In the genomic region with DNA sequence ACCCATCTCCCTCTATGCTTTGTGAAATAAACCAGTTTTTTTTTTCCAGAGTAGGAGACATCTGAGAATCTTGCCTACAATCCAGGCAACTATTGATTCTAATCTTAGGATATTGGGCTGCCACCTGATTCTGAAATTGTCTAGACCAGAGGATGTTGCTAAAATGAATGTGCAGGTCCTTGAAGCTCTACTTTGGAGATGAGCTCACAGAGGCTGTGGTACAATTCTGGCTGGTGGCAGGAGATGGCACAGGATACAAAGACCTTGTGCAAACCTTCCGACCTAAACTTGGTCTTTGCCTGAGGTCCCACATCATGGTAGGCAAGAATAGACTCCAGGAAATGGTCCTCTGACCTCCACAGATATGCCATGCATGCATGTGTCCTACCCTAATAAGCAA, we compare ENCODE assay signal across 9 mouse cellular contexts. TPM values are rescaled to one million over a fixed set of nuclear protein-coding genes. Genes with fewer than 3 reads are reported as not detected.
DNase-seq lines count a peak whose midpoint lies in the region; ATAC-seq and TF ChIP-seq lines count a peak whose summit lies in the region.
"Had no signal": no experiment of that assay in that cellular context is flagged by ENCODE, and none has a peak within 500 bp of the region (broad histone marks: within the 10 kb centered on the region; RNA-seq: fewer than 3 reads in every experiment).

No protein-coding gene starts in this region.

- H3K4me1 ChIP-seq in forebrain, embryonic 15.5 days = peaks cover 16% of the 10 kb centered on the region
- no peaks in the 10 kb centered on the region for H3K4me1 ChIP-seq in forebrain, postnatal 0 days (ENCODE audit: insufficient read depth)
- H3K4me1 ChIP-seq in megakaryocyte, embryonic 14.5 days = peaks cover 86% of the 10 kb centered on the region
- peaks cover 12% of the 10 kb centered on the region for H3K4me1 ChIP-seq in hindbrain, embryonic 12.5 days

- no peak for DNase-seq in forebrain, postnatal 0 days
- peak; percentile 51 for DNase-seq in naive thymus-derived CD4-positive, alpha-beta T cell, adult 2 months (ENCODE audit: low read depth)
- no peak for DNase-seq in left cerebral cortex, postnatal 25 days (ENCODE audit: low spot score in 2 of 2)
- DNase-seq in gastrocnemius, adult 18-20 months (ENCODE audit: low spot score) = no peak

- intact Hi-C loops in left cerebral cortex, postnatal 25 days (cut with DNase I) = no loop called here

- H3K9ac ChIP-seq in forebrain, embryonic 15.5 days (replicated peaks) = no peak overlapping the region
- no peak overlapping the region for H3K9ac ChIP-seq in forebrain, postnatal 0 days
- H3K9ac ChIP-seq in hindbrain, embryonic 12.5 days = no peak overlapping the region

- 85% methylated on average over 1 of the region's 1 CpGs for WGBS in forebrain, embryonic 15.5 days
- WGBS in forebrain, postnatal 0 days = 79% methylated on average over 1 of the region's 1 CpGs
- WGBS in hindbrain, embryonic 12.5 days = 79% methylated on average over 1 of the region's 1 CpGs

- H3K36me3 ChIP-seq in forebrain, embryonic 15.5 days = no peaks in the 10 kb centered on the region
- H3K36me3 ChIP-seq in forebrain, postnatal 0 days (ENCODE audit: insufficient read depth) = no peaks in the 10 kb centered on the region
- H3K36me3 ChIP-seq in megakaryocyte, embryonic 14.5 days (replicated peaks; ENCODE audit: low read length) = peaks cover 88% of the 10 kb centered on the region
- H3K36me3 ChIP-seq in hindbrain, embryonic 12.5 days = no peaks in the 10 kb centered on the region

- ATAC-seq in forebrain, embryonic 15.5 days (replicated peaks) = no peak
- no peak for ATAC-seq in forebrain, postnatal 0 days
- ATAC-seq in megakaryocyte, adult 5-6 weeks (ENCODE audit: poor library complexity, severe bottlenecking) = no peak
- no peak for ATAC-seq in hindbrain, embryonic 12.5 days (ENCODE audit: low FRiP score)

- 0 out of 2 replicates have a peak overlapping the region, but pooled peaks have one; percentile 53 for H3K27ac ChIP-seq in forebrain, embryonic 15.5 days (replicated peaks)
- H3K27ac ChIP-seq in forebrain, postnatal 0 days (ENCODE audit: low read depth, low read length) = no peak overlapping the region
- H3K27ac ChIP-seq in hindbrain, embryonic 12.5 days = no peak overlapping the region

- no peak for TF ChIP-seq CTCF in forebrain, postnatal 0 days (IDR thresholded peaks at IDR 0.05; ENCODE audit: low read depth)

- H3K27me3 ChIP-seq in forebrain, embryonic 15.5 days = peaks cover 7% of the 10 kb centered on the region
- no peaks in the 10 kb centered on the region for H3K27me3 ChIP-seq in forebrain, postnatal 0 days (ENCODE audit: insufficient read depth, low read length)
- no peaks in the 10 kb centered on the region for H3K27me3 ChIP-seq in megakaryocyte, embryonic 14.5 days (replicated peaks)
- peaks cover 19% of the 10 kb centered on the region for H3K27me3 ChIP-seq in hindbrain, embryonic 12.5 days
- H3K27me3 ChIP-seq: CH12.LX had no signal

- H3K4me3 ChIP-seq in forebrain, embryonic 15.5 days = peak overlapping the region; percentile 57; the same call in 1 of the 2 replicates
- H3K4me3 ChIP-seq in forebrain, postnatal 0 days (ENCODE audit: low read depth, low read length) = no peak overlapping the region
- peak overlapping the region; percentile 98 for H3K4me3 ChIP-seq in megakaryocyte, embryonic 14.5 days (replicated peaks)
- H3K4me3 ChIP-seq in hindbrain, embryonic 12.5 days = no peak overlapping the region

- no peak overlapping the region for H3K4me2 ChIP-seq in forebrain, embryonic 15.5 days (replicated peaks)
- no peak overlapping the region for H3K4me2 ChIP-seq in forebrain, postnatal 0 days (ENCODE audit: low read depth)
- 0 out of 2 replicates have a peak overlapping the region, but pooled peaks have one; percentile 76 for H3K4me2 ChIP-seq in hindbrain, embryonic 12.5 days (replicated peaks)

- no peaks in the 10 kb centered on the region for H3K9me3 ChIP-seq in forebrain, embryonic 15.5 days
- no peaks in the 10 kb centered on the region for H3K9me3 ChIP-seq in forebrain, postnatal 0 days (ENCODE audit: low read length)
- peaks cover 15% of the 10 kb centered on the region for H3K9me3 ChIP-seq in megakaryocyte, embryonic 14.5 days
- H3K9me3 ChIP-seq in hindbrain, embryonic 12.5 days (replicated peaks) = 0 out of 2 replicates have a peak, but pooled peaks cover 3% of the 10 kb centered on the region

RNA-seq across cellular contexts. Expression of gene Abca7, which starts 0.7 kb away (rescaled TPM):
- 3.7 and 4.1 TPM in 2 replicates for polyA plus RNA-seq in forebrain, embryonic 15.5 days (2015; fragmentation: Nextera tagmentation; extraction: Ambion mirVana)
- total RNA-seq in forebrain, postnatal 0 days (2014; rRNA removed) = 6.1 and 6.2 TPM in 2 replicates
- 1.1 TPM in 2 replicates for polyA plus RNA-seq in forebrain, postnatal 0 days (2015; fragmentation: Nextera tagmentation; extraction: Ambion mirVana)
- polyA plus RNA-seq in megakaryocyte, embryonic 14.5 days (2012; ENCODE audit: insufficient read depth, low replicate concordance) = 47.4 and 62.2 TPM in 2 replicates
- total RNA-seq in megakaryocyte, adult 5-6 weeks (2015) = 32.6 and 34.7 TPM in 2 replicates
- total RNA-seq in megakaryocyte, adult 5-6 weeks (2017) = 33.6 and 37.4 TPM in 2 replicates
- polyA plus RNA-seq in hindbrain, embryonic 12.5 days (2016; fragmentation: Nextera tagmentation; extraction: Ambion mirVana) = 6.9 and 7.7 TPM in 2 replicates
- 10 to 100 TPM; 10.9 to 12.3 TPM for total RNA-seq in left cerebral cortex, postnatal 25 days (2021)
- 1 to 10 TPM; 6.6 to 7.6 TPM for total RNA-seq in gastrocnemius, adult 18-20 months (2021)

RNA-seq across cellular contexts. Expression of gene Cnn2, which starts 7.3 kb away (rescaled TPM):
- 26.7 and 29.1 TPM in 2 replicates for polyA plus RNA-seq in forebrain, embryonic 15.5 days (2015; fragmentation: Nextera tagmentation; extraction: Ambion mirVana)
- 19.5 and 28.2 TPM in 2 replicates for total RNA-seq in forebrain, postnatal 0 days (2014; rRNA removed)
- 15.7 and 17.0 TPM in 2 replicates for polyA plus RNA-seq in forebrain, postnatal 0 days (2015; fragmentation: Nextera tagmentation; extraction: Ambion mirVana)
- 1,011 and 1,303 TPM in 2 replicates for polyA plus RNA-seq in megakaryocyte, embryonic 14.5 days (2012; ENCODE audit: insufficient read depth, low replicate concordance)
- 174 and 175 TPM in 2 replicates for total RNA-seq in megakaryocyte, adult 5-6 weeks (2015)
- total RNA-seq in megakaryocyte, adult 5-6 weeks (2017) = 286 and 299 TPM in 2 replicates
- polyA plus RNA-seq in hindbrain, embryonic 12.5 days (2016; fragmentation: Nextera tagmentation; extraction: Ambion mirVana) = 178 and 204 TPM in 2 replicates
- total RNA-seq in left cerebral cortex, postnatal 25 days (2021) = 1 to 10 TPM; 6.0 to 8.2 TPM
- total RNA-seq in gastrocnemius, adult 18-20 months (2021) = 10 to 100 TPM in 1 of 2 experiments, 1 to 10 TPM in 1; 5.2 to 10.5 TPM

RNA-seq across cellular contexts. Expression of gene Tmem259, which starts 11.5 kb away (rescaled TPM):
- 21.7 and 23.1 TPM in 2 replicates for polyA plus RNA-seq in forebrain, embryonic 15.5 days (2015; fragmentation: Nextera tagmentation; extraction: Ambion mirVana)
- total RNA-seq in forebrain, postnatal 0 days (2014; rRNA removed) = 109 and 129 TPM in 2 replicates
- 25.6 and 26.5 TPM in 2 replicates for polyA plus RNA-seq in forebrain, postnatal 0 days (2015; fragmentation: Nextera tagmentation; extraction: Ambion mirVana)
- 293 and 686 TPM in 2 replicates for polyA plus RNA-seq in megakaryocyte, embryonic 14.5 days (2012; ENCODE audit: insufficient read depth, low replicate concordance)
- 51.6 and 52.2 TPM in 2 replicates for total RNA-seq in megakaryocyte, adult 5-6 weeks (2015)
- total RNA-seq in megakaryocyte, adult 5-6 weeks (2017) = 52.1 and 53.2 TPM in 2 replicates
- polyA plus RNA-seq in hindbrain, embryonic 12.5 days (2016; fragmentation: Nextera tagmentation; extraction: Ambion mirVana) = 23.1 and 25.5 TPM in 2 replicates
- 100 to 1,000 TPM; 123 to 124 TPM for total RNA-seq in left cerebral cortex, postnatal 25 days (2021)
- total RNA-seq in gastrocnemius, adult 18-20 months (2021) = 10 to 100 TPM; 68.7 to 84.2 TPM

RNA-seq across cellular contexts. Expression of gene Arhgap45, which starts 20.8 kb away (rescaled TPM):
- 1.3 TPM in 2 replicates for polyA plus RNA-seq in forebrain, embryonic 15.5 days (2015; fragmentation: Nextera tagmentation; extraction: Ambion mirVana)
- 2.3 and 2.4 TPM in 2 replicates for total RNA-seq in forebrain, postnatal 0 days (2014; rRNA removed)
- 1.2 and 1.7 TPM in 2 replicates for polyA plus RNA-seq in forebrain, postnatal 0 days (2015; fragmentation: Nextera tagmentation; extraction: Ambion mirVana)
- polyA plus RNA-seq in megakaryocyte, embryonic 14.5 days (2012; ENCODE audit: insufficient read depth, low replicate concordance) = 375 and 477 TPM in 2 replicates
- 135 and 140 TPM in 2 replicates for total RNA-seq in megakaryocyte, adult 5-6 weeks (2015)
- 235 and 237 TPM in 2 replicates for total RNA-seq in megakaryocyte, adult 5-6 weeks (2017)
- 8.7 and 8.9 TPM in 2 replicates for polyA plus RNA-seq in hindbrain, embryonic 12.5 days (2016; fragmentation: Nextera tagmentation; extraction: Ambion mirVana)
- 1 to 10 TPM; 3.6 to 4.0 TPM for total RNA-seq in left cerebral cortex, postnatal 25 days (2021)
- total RNA-seq in gastrocnemius, adult 18-20 months (2021) = 1 to 10 TPM in 1 of 2 experiments, under 1 TPM in 1; 0.75 to 1.3 TPM

RNA-seq across cellular contexts. Expression of gene Grin3b, which starts 25.1 kb away (rescaled TPM):
- polyA plus RNA-seq in forebrain, embryonic 15.5 days (2015; fragmentation: Nextera tagmentation; extraction: Ambion mirVana) = 0.50 and 0.63 TPM in 2 replicates
- total RNA-seq in forebrain, postnatal 0 days (2014; rRNA removed) = 0.14 and 0.15 TPM in 2 replicates
- 0.09 and 0.18 TPM in 2 replicates for polyA plus RNA-seq in forebrain, postnatal 0 days (2015; fragmentation: Nextera tagmentation; extraction: Ambion mirVana)
- not detected in 2 replicates for polyA plus RNA-seq in megakaryocyte, embryonic 14.5 days (2012; ENCODE audit: insufficient read depth, low replicate concordance)
- total RNA-seq in megakaryocyte, adult 5-6 weeks (2015) = not detected in 2 replicates
- total RNA-seq in megakaryocyte, adult 5-6 weeks (2017) = 0.18 TPM in 1 of 2 replicates, not detected in the other
- polyA plus RNA-seq in hindbrain, embryonic 12.5 days (2016; fragmentation: Nextera tagmentation; extraction: Ambion mirVana) = 0.23 and 0.44 TPM in 2 replicates
- total RNA-seq in left cerebral cortex, postnatal 25 days (2021) = under 1 TPM; 0.14 to 0.23 TPM
- total RNA-seq in gastrocnemius, adult 18-20 months (2021) = under 1 TPM; 0.32 to 0.59 TPM

Comparison
In these comparisons a context has a peak if more than half of its experiments do, and no peak if none do; other contexts are left out.
1. H3K4me3 ChIP-seq: peak in forebrain, embryonic 15.5 days (single experiment) and megakaryocyte, embryonic 14.5 days (single experiment); none in forebrain, postnatal 0 days (single experiment) and hindbrain, embryonic 12.5 days (single experiment).